Mouse (Mus musculus) kidney, adult 2 months (tissue): Measurements from ENCODE around the gene 1700025B11Rik.

Source experiments
- CTCF ChIP-seq: fragments of 200-500 bp; conservative IDR thresholded peaks from 2 replicates; pipeline ENCODE4 v1.5.1; 2011; ENCODE audit warnings: low read depth, mild to moderate bottlenecking, control low read depth, low read length, moderate library complexity, mixed read lengths; ENCODE audit not compliant: insufficient read depth, insufficient read length
- POLR2A ChIP-seq: fragments of 200-500 bp; IDR thresholded peaks from one replicate; pipeline ENCODE4 v1.6.1; 2011; ENCODE audit warnings: low read depth, low read length, control low read depth

DNA sequence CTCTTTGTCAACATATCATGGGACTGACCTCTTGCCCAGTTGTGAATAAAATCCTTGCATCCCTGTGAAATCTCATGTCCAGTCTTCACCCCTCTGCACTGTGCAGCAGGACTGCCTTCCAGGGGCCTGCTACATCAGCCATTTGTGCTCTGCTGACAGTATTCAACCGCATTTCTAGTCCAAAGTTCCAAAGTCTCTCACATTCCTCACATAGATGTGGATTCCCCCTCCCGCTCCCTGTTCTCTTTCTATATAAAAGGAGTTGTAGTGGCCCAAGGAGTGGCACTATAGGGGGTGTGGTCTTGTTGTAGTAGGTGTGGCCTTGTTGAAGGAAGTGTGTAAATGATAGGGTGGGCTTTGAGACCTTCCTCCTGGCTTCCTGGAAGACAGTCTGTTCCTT is 29.2 kb upstream of the 1700025B11Rik start:
- no peak for TF ChIP-seq CTCF
- no peak for TF ChIP-seq POLR2A
